Mouse (Mus musculus) cerebellum, adult 9-11 months (tissue): ENCODE measurements around the gene Cybc1.

Source experiments
- DNase-seq: peaks from one replicate; pipeline ENCODE4 v3.0.0; 2022

The Cybc1 gene

DNA sequence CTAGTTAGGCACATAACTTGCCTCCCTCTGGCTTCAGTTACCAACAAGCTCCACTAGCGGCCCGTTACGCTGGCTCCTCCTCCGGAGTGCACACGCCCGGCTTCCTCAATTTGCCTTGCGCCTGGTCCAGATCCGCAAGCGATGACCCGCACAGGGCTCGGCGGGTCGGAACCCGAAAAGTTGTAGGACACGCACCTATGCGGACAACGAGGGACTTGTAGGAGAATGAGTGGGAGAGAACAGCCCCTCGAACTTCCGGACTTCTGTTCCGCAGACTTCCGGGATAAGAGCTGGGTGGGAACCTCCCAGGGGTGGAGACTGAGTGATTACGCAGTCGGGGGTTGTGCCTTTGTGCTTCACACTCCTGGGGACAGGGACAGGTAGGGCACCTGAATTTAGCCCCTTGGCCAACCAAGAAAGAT, at the start of gene Cybc1:
TSS of gene Cybc1 (minus strand) at position 305 of the 422 bp plus-strand sequence.
- peak; percentile 80 for DNase-seq

DNA sequence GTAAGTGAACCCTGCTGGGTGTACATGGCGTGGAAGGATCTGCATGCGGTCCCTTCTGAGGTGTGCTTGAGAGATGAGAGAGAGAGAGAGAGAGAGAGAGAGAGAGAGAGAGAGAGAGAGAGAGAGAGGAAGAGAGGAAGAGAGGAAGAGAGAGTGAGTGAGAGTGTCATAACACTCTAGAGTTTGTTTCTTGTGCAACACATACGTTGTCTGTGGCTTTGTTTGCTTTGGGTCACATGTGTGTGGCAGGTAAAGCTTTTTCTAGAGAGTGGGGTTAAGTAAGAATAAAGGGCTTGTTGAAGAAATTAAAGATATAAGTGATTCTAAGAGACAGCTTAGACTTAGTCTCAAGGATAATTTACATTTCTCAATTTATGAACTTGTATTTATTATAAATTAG, 48.9 kb upstream of the Cybc1 start:
- DNase-seq = no peak

DNA sequence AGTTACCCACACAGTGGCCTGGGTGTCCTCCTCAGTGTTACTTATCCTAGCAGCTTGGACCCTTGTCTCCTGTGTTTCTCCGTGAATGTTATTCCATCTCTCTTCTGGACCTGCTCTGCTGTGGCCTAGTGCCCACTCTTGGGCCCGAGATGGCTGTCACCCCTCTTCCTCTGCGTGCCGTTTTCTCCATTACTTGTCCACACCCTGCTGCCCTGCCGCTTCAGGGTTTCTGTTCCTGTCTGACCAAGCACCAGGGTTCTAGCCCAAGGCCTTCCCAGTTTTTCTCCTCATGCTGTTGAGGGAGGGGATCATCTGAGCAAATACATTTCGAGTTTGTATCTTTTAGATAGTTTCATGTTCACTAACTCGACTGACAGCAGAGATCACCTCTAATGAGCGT, 48.4 kb upstream of the Cybc1 start:
- DNase-seq = no peak

DNA sequence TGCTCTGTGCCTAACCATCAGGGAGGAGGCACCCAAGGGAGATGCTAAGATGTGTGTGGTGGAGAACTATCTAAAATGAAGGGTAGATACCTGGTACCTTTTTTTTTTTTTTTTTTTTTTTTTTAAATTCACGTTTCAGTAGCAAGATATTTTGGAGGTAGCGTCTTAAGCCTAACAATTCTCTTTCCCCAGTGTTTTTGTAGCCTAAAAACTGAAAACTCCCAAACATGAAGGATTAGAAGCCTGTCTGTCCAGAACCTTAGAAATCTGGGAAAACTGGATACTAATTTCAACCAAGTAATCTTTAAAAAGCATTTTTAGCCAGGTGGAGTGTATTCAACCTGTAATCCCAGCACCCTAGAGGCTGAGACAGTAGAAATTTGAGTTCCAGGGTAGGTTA, 32.0 kb upstream of the Cybc1 start:
- no peak for DNase-seq

DNA sequence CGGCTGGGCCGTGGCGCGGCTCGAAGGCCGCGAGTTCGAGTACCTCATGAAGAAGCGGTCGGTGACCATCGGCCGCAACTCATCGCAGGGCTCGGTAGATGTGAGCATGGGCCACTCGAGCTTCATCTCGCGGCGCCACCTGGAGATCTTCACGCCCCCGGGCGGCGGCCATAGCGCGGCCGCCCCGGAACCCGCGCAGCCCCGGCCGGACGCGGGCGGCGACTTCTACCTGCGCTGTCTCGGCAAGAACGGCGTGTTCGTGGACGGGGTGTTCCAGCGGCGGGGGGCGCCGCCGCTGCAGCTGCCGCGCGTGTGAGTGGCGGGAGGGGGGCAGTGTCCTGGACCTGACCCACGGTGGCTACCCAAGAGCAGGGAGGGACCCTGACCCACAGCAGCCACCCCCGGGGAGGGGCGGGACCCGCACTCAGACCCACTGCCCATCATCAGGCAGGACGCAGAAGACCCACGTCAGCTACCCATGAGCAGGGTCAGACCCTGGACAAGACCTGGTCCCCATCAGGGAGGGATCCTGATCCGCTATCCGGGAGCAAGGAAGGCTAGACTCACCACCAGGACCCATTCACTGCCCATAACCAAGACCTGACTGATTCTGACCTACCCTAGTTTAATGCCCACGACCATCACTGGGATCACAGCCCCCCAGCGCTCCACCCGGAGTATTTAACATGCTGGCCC, 31.2 kb upstream of the Cybc1 start:
- peak; percentile 71 for DNase-seq

DNA sequence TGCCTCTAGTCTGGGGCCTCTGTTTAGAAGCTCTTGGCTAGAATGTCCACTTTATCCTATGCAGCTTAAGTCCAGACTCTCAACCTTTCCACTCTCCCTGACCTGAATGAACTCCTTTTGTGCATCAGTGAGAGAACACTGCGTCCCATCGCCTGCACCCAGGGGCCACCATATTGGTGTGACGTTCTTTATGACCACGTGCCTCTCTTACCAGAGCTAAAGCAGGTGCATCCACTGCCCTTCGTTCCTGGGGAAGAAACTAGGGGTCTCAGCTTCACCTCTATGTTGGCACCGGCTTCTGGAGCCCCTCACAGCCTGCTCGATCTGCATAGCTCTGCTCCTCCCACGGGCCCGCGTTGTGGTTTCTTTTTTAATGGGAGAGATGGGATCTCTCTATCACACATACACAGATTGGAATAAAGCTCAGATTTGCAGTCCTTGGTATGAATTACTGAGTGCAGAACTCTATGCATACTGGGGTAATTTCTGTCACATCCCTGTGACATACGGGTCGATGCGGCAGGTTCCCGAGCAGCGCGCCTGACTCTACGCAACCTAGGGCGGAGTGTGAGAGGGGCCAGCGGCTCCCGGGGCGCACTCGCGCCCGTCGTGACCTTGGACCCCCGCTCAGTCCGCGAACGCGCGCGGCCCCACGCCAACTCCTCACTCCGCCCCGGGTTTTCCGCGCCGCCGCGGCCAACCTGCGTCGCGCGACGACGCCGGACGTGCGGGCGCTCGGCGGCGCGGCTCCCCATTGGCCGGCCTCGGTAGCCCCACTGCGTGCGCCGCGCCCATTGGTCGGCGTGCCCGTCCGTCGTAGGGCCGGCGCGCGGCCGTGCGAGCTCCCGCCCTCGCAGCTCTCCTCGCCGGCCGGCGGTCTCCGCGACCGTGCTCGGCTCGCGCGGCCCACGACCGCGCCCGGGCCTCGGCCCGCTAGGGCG, 30.3 kb upstream of the Cybc1 start, which contains the start of gene Foxk2:
TSS of gene Foxk2 (plus strand) at position 831 of the 941 bp plus-strand sequence.
- peak; percentile 93 for DNase-seq

DNA sequence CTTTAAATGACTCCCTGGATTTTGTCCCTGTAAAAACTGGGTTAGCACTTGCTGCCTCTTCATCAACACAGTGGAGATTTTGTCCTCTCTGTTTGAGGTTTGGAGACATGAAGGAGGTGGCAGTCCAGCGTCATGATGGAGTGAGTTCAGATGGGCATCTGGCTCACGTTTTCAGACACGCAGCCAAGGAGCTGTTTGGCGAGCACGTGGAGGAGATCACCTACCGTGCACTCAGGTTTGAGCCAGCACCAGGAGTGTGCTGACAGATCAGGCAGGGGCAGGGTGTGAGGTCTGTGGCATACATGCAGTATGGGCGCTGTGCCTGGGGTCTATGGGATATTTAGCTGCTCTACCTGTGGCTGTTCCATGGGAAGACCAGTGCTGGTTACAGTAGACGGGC, 21.1 kb upstream of the Cybc1 start:
- no peak for DNase-seq

DNA sequence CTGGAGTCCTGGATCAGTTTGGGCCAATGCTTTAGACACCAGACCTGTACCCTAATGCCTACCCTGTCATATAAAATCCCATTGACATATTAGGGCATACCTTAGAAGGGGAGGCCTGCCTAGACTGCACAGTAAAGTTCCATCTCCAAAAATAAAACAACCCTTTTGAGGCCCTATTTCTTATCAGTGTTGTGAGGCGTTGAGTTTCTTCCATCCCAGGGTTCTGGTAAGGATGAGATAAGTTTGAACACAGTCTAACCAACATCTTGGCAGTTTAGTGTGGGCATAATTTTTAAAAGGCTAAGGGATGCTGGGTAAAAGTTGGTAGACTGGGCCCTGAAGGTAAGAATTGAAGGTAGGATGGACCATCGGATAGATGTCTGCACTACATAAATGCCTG, 10.5 kb upstream of the Cybc1 start:
- no peak for DNase-seq

DNA sequence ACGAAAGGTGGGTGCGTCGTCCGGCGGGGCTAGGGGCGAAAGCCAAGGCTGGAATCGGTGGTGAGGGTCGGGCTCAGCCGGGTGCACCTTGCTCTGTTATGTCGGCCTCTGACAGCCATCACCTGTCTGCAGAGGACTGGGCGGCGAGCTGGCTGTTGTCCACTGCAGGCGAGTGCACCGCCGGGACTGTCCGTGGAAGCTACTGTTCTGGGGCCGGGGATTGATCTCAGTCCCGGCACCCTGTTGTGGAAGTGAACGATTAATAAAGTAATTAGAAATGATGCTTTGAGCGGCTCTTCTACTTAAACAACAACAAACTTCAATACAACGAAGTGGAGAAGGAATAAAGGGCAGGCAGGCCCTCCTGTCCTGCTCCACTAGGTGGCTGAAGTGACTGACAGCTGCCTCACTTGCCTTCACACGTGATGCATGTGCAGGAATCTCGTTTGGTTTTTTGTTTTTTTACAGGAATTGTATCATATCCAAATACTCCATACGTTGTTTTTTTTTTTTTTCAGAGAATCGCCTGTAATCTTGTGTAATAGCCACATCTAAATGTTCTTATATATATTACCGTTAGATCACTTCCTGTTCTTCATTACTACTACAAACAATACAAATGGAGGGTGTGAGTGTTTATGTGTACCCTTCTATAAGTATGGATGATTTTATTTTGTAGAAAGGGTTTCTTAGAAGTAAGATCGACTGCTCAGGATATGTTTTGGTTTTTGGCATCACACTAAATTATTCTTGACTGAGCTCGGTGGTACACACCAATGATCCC, 8.4 kb upstream of the Cybc1 start:
- no peak for DNase-seq

DNA sequence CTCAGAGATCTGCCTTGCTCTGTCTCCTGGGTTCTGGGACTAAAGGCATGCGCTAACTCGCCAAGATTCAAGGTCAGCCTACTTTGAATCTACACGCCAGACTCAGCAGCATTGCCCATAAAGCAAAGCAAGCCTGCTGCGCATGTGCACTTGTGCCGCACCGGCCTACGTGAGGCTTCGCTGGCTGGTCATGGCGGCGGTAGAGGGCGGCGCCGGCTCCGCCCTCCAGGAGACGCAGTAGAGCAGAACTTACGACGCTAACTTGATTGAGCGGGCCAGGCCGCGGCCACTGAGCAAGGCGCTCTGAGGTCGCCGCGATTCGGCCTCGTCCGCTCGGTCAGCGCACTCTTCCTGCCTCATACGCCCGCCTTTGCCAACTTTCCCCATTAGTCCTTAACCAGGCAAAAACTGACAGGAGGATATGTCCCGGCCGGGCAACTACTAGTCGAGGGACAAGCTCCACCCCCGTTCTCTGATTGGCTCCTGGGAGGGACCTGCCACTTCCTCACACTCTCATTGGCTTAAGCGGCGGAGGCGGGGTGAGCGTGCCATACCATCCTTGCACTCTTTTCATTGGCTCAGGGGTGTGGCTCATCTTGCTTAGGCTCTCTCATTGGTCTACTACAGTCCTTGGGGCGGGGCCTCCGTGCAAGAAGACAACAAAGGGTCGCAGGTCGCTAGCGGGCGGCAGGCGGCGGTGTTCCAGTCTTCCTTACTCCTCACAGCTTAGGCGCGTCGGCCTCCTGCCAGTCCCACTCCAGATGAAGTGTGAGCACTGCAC, 7.6 kb upstream of the Cybc1 start, which contains the start of gene Narf:
TSS of gene Narf (plus strand) at position 690 of the 781 bp plus-strand sequence.
- peak; percentile 100 for DNase-seq

DNA sequence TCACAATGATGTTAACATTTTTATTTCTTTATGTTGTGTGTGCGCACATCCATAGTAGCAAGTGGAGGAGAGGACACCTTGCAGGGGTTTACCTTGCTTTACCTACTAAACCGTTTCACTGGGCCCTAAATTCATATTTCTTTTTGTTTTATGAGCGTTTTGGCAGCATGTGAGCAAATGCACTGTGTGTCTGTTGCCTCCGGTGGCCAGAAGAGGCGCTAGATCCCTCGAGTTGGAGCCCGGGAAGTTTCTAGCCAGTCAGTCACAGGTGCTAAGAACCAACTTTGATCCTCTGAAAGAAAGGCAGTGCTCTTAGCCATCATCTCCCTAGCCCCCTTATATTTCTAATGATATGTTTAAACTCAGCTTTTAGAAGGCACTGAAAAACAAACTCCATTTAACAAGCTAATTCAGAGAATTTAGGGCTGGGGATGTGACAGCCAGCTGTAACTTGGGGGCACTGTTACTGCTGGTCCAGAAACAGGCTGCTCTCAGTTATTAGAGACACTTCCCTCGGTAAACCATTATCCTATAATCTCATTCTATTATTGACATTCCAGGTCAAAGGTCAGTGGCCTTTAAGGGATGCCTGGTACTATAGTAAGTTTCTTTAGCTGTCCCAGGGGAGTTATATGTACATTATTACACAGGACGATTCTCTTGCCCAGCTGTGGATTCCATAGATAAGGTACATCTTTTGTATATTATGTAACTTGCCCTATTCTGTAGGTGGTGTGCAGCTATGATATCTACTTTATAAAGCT, 6.5 kb upstream of the Cybc1 start:
- peak; percentile 59 for DNase-seq

DNA sequence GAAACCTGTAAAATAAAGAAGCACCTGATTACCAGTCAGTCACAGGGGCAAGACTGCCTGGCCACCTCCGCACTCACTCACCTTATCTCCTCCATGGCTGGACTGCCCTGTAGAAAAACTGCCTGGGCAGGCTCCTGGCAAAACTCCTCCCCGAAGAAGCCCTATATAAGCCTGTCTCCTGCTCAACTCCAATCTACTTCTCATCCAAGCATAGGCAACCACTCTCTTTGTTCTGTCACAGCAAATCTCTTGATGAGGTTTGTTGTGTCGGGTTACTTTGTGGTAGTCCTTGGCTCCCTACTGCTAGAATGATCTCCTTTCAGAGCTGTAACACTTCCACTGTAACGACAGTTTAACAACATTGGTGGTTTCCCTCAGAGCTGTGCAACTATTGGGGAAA, 3.6 kb upstream of the Cybc1 start:
- DNase-seq = no peak

DNA sequence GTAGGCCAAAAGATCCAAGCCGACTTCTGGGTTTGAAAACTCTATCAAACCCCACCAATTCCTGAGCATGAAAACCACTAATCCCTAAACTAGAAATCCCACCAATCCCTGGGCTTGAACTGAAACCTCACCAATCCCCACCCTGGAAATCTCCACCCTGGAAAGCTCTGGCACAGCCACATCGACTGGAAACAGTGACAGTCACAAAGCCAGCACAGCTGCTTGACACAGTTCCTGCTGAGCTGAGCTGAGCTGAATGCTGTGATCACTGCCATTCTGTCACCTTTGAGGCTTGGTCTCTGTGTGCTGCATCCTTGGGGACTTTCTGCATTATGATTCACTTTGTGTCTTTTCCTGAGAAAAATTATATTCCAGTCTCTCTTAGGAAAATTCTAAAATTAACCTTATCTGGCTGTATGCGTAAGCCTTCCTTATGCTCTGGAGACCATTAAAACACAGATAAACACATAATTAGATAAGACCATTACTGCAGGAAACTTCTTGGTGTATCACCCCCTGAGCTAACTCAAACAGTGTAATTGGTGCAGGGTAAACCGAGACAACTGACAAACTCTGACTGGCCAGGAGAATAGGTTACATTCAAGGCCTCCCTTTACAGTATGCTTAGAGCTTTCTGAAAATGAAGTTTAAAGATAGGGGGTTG, 2.6 kb upstream of the Cybc1 start:
- no peak for DNase-seq

DNA sequence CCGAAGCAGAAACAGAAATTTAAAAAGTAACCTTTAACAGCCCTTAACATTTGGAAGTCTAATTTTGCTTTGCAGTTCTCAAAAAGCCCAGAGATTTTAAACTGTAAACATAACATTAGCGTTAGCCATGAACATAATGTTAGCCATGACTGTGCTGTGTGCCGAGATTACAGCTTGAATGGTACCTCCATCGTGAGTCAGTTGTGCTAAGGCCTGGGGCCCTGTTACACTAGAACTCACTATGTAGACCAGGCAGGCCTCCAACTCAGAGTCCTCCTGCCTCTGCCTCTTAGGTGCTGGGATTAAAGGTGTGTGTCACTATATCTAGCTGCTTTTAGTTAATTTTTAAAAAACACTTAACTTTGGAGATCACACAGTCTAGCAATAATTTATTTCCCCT, 2.1 kb upstream of the Cybc1 start:
- DNase-seq = no peak

DNA sequence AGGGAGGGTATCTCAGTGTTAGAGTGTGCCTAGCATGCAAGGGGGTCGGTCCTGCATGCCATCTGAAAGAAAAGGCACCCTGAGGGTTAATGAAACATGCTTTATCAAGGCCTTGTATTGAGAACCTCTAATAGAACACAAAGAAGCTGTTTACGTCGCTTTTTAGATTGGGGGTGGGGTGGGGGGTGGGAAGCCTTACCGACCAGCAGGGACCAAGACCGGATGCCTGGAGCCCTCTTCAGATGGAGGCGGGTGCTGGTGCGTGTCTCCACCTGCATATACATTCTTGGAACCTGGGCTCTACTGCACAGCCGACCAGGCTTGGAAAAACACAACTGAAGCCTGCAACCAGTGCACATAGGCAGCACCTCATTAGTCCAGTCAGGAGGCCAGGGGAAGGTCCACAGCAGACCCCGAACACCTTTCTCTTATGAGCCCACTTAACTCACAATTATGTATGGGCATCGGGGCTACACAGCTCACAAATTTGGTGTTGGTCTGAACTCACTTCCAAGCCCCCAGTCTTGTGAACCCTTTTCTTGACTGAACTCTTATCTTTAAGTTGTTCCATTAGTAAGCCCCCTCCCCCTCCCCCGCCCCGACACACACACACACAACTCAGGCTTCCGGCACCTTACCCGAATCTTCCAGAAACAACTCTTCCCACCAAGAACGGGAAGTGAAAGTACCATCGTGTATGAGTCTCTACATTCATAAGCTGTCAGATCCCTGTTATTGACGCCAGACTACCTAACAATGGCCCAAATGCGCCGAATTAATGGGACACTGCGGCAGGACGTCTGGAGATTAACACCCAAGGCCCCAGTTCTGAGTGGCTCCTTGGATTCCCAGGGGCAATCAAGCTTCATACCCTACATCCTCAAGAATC, 749 bp downstream of the Cybc1 start:
- no peak for DNase-seq

DNA sequence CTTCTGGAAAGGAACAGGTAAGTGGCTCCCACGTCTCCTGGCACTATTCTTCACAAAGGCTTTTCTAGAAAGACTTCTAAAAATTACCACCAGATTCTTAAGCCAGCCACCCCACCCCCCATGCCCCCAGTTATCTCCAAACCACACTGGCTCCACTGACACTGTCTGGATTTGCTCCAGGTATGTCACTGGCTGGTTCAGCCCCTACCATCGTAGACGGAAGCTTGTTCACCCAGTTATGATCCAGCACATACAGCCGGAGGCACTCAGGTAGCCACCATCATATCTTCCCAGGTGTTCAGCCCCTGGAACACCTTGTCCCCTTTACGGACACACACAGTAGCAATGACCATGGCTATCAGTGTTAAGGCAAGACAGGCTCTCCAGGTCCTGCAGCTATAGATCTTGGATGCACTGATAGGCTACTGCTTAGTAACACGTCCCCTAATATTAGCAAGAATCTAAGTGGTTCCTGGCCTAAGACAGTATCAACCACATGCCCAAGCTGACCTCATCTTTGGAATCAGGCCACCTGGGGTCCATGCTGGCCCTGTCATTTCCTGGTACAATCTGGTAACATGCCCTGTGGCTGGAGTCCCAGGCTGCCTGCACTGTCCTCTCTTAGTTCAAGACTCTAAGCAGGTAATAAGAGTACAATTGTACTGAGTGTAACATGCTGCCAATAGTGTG, 7.7 kb downstream of the Cybc1 start:
- peak; percentile 77 for DNase-seq

DNA sequence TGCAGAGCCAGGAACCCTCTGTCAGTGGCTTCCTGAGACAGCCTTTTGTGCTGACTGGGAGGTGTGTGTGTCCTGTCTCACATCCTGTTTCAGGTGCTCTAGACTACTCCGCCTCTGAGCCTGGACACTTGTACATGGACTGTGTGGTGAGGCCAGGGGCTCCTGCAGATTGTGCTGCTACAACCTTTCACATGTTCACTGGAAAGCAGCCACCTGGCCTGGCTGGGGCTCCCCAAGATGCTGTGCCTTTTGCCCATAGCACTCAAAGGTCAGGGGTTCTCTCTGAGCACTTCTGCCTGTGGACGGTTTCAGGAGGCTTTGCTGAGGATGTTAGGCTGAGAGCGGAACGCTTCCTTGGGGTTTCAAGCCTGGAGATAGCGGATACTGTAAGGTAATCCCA, 8.4 kb downstream of the Cybc1 start:
- no peak for DNase-seq

DNA sequence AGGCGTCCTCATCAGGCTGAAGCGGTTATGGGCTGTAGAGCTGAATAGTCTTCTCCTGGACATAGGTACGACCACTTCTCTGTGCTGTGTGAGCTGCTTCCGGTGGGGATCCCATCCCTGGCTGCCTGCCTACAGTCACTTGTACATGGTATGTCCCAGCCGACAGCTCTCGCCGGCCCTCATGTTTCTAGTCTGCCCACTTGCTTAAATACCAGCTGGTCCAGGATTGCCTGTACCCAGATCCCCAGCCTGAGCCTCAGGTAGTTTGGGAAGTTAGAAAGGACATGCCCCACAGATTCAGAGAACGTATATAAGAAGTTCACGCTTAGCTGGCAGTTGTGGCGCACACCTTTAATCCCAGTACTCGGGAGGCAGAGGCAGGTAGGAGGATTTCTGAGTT, 9.3 kb downstream of the Cybc1 start:
- no peak for DNase-seq

DNA sequence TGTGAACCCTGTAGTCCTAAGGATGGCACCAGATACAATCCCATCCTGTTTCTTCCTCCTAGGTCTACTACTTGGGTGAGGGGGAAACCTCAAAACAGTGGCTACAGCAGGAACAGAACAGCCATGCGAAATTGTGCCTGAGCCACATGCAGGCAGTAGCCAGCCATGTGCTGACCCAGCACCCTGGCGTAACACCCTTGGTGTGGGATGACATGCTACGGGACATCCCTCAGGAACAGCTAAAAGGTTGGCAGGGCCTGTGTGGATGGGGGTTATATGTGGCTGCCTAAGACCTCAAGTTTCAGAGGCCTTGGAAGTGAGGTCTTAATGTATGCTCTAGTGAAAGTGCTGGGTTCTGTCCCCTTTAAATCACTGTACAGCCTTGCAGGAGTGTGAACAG, 12.3 kb downstream of the Cybc1 start:
- DNase-seq = no peak
